Mouse (Mus musculus) myocyte (in vitro differentiated cells): Measurements from ENCODE around the gene Avpr2. TPM values are rescaled to one million over a fixed set of nuclear protein-coding genes. Genes with fewer than 3 reads are reported as not detected.

Experiments used
- H3K27me3 ChIP-seq: one replicate; pipeline ENCODE4 v1.6.1; 2011; ENCODE audit not compliant: control insufficient read depth, insufficient read depth, insufficient read length
- H3K36me3 ChIP-seq: one replicate; pipeline ENCODE4 v1.6.1; 2011; ENCODE audit not compliant: control insufficient read depth, insufficient read depth
- H3K4me2 ChIP-seq: one replicate; pipeline ENCODE4 v1.6.1; 2011; ENCODE audit warnings: low read depth, control low read depth
- H3K4me3 ChIP-seq: one replicate; pipeline ENCODE4 v1.5.1; 2011; ENCODE audit warnings: mild to moderate bottlenecking, control low read depth, moderate library complexity
- H3K79me2 ChIP-seq: one replicate; pipeline ENCODE4 v1.6.1; 2011; ENCODE audit not compliant: control insufficient read depth, insufficient read depth
- H3ac ChIP-seq: one replicate; pipeline ENCODE4 v1.6.1; 2011; ENCODE audit not compliant: control insufficient read depth, insufficient read length
- CEBPB ChIP-seq: IDR thresholded peaks from 2 replicates; pipeline ENCODE4 v1.6.1; 2011; ENCODE audit warnings: mild to moderate bottlenecking, moderate library complexity; ENCODE audit not compliant: poor library complexity, insufficient read depth, severe bottlenecking
- E2F4 ChIP-seq: IDR thresholded peaks from one replicate; pipeline ENCODE4 v1.6.1; 2011; ENCODE audit warnings: mild to moderate bottlenecking, control low read depth, moderate library complexity; ENCODE audit not compliant: insufficient read depth
- MAX ChIP-seq: IDR thresholded peaks from one replicate; pipeline ENCODE4 v1.6.1; 2011; ENCODE audit warnings: low read depth, mild to moderate bottlenecking, control low read depth
- MYOD1 ChIP-seq, 3 experiments: IDR thresholded peaks; one replicate each; pipeline ENCODE4 v1.6.1; 2011; ENCODE audit warnings: control low read depth in 2 of 3, low read depth in 2 of 3, mild to moderate bottlenecking in 2 of 3, moderate library complexity in 1 of 3; ENCODE audit not compliant: insufficient read length in 2 of 3, control insufficient read depth in 1 of 3
- MYOG ChIP-seq, 3 experiments: IDR thresholded peaks; one replicate each; pipeline ENCODE4 v1.6.1; 2011; ENCODE audit warnings: control low read depth in 2 of 3, low read depth in 2 of 3, mild to moderate bottlenecking in 2 of 3; ENCODE audit not compliant: insufficient read length in 2 of 3, control insufficient read depth in 1 of 3, insufficient read depth in 1 of 3
- POLR2A ChIP-seq: IDR thresholded peaks from one replicate; pipeline ENCODE4 v1.6.1; 2011; ENCODE audit warnings: low read depth, mild to moderate bottlenecking, control low read depth, moderate library complexity; ENCODE audit not compliant: insufficient read length
- POLR2AphosphoS2 ChIP-seq: IDR thresholded peaks from one replicate; pipeline ENCODE4 v1.6.1; 2011; ENCODE audit warnings: low read depth, control low read depth; ENCODE audit not compliant: insufficient read length
- REST ChIP-seq: IDR thresholded peaks from one replicate; pipeline ENCODE4 v1.6.1; 2011; ENCODE audit warnings: mild to moderate bottlenecking, control low read depth, moderate library complexity; ENCODE audit not compliant: insufficient read depth, insufficient read length
- SRF ChIP-seq: IDR thresholded peaks from one replicate; pipeline ENCODE4 v1.6.1; 2011; ENCODE audit warnings: low read depth; ENCODE audit not compliant: control insufficient read depth, insufficient read length
- TCF12 ChIP-seq: IDR thresholded peaks from one replicate; pipeline ENCODE4 v1.6.1; 2011; ENCODE audit warnings: mild to moderate bottlenecking, control low read depth; ENCODE audit not compliant: poor library complexity, insufficient read depth, severe bottlenecking
- TCF3 ChIP-seq: IDR thresholded peaks from one replicate; pipeline ENCODE4 v1.6.1; 2011; ENCODE audit warnings: low read depth, control low read depth; ENCODE audit not compliant: insufficient read length
- USF1 ChIP-seq: IDR thresholded peaks from one replicate; pipeline ENCODE4 v1.6.1; 2011; ENCODE audit warnings: low read depth, mild to moderate bottlenecking, control low read depth, moderate library complexity
- polyA plus RNA-seq: library from polyadenylated mRNA; unstranded; fragments of >200 nt; fragmentation: generic; extraction: Trizol; gene quantifications from one replicate; pipeline ENCODE4 v1.2.1, GENCODE M21; 2012; ENCODE audit warnings: missing spikeins

The Avpr2 gene
- polyA plus RNA-seq, 1 experiment = not detected

- H3K36me3 ChIP-seq = no peaks in the 10 kb centered on the region
- no peak within 1 kb of the TSS for H3K4me2 ChIP-seq
- TF ChIP-seq REST (no peak), TCF12 (no peak), USF1 (no peak), CEBPB (no peak), E2F4 (no peak), MYOG (IDR thresholded peaks at IDR 0.05; ENCODE audit: control insufficient read depth in 1 of 3, insufficient read depth in 1 of 3, insufficient read length in 2 of 3, low read depth in 2 of 3) (no peak), POLR2A (no peak), POLR2AphosphoS2 (no peak), MYOD1 (IDR thresholded peaks at IDR 0.05; ENCODE audit: control insufficient read depth in 1 of 3, insufficient read length in 2 of 3, low read depth in 2 of 3) (no peak)
- H3ac ChIP-seq = no peak within 1 kb of the TSS
- H3K27me3 ChIP-seq = peaks cover 26% of the 10 kb centered on the region
- H3K79me2 ChIP-seq = no peaks in the 10 kb centered on the region
- H3K4me3 ChIP-seq = no peak within 1 kb of the TSS
Measured at GRCm38 (mm10) chrX:73895719-73896118, 3.8 kb downstream of the Avpr2 start, which contains the start of gene L1cam. Gene L1cam (minus strand): TSS chrX:73896105.

- TF ChIP-seq USF1 = no peak
- no peak for TF ChIP-seq MYOD1 (IDR thresholded peaks at IDR 0.05; ENCODE audit: control insufficient read depth in 1 of 3, insufficient read length in 2 of 3, low read depth in 2 of 3)
- TF ChIP-seq E2F4 = no peak
- no peak for TF ChIP-seq REST
- no peak for TF ChIP-seq POLR2A
- no peak for TF ChIP-seq TCF12
- TF ChIP-seq POLR2AphosphoS2 = no peak
- TF ChIP-seq MAX = no peak
- no peak for TF ChIP-seq MYOG (IDR thresholded peaks at IDR 0.05; ENCODE audit: control insufficient read depth in 1 of 3, insufficient read depth in 1 of 3, insufficient read length in 2 of 3, low read depth in 2 of 3)
- no peak for TF ChIP-seq TCF3
- TF ChIP-seq SRF = no peak
- no peak for TF ChIP-seq CEBPB
- peaks cover 6% of the 10 kb centered on the region for H3K27me3 ChIP-seq
- no peaks in the 10 kb centered on the region for H3K36me3 ChIP-seq
- no peak overlapping the region for H3K4me3 ChIP-seq
- H3K4me2 ChIP-seq = no peak overlapping the region
- no peaks in the 10 kb centered on the region for H3K79me2 ChIP-seq
- no peak overlapping the region for H3ac ChIP-seq
Measured at GRCm38 (mm10) chrX:73897959-73898358, 6.1 kb downstream of the Avpr2 start.

GRCm38 (mm10) chrX:73910049-73910448, 18.1 kb downstream of the Avpr2 start:
- Histone ChIP-seq H3K4me2 (no peak overlapping the region), H3K79me2 (no peaks in the 10 kb centered on the region), H3K36me3 (no peaks in the 10 kb centered on the region), H3ac (no peak overlapping the region), H3K4me3 (no peak overlapping the region), H3K27me3 (no peaks in the 10 kb centered on the region)
- no peak for TF ChIP-seq MYOD1 (IDR thresholded peaks at IDR 0.05; ENCODE audit: control insufficient read depth in 1 of 3, insufficient read length in 2 of 3, low read depth in 2 of 3)
- TF ChIP-seq E2F4 = no peak
- TF ChIP-seq SRF = no peak
- TF ChIP-seq TCF12 = no peak
- no peak for TF ChIP-seq CEBPB
- TF ChIP-seq POLR2AphosphoS2 = no peak
- no peak for TF ChIP-seq MAX
- no peak for TF ChIP-seq REST
- no peak for TF ChIP-seq USF1
- TF ChIP-seq POLR2A = no peak
- TF ChIP-seq MYOG (IDR thresholded peaks at IDR 0.05; ENCODE audit: control insufficient read depth in 1 of 3, insufficient read depth in 1 of 3, insufficient read length in 2 of 3, low read depth in 2 of 3) = no peak
- TF ChIP-seq TCF3 = no peak

- no peak overlapping the region for H3K4me3 ChIP-seq
- H3K27me3 ChIP-seq = no peaks in the 10 kb centered on the region
- H3K79me2 ChIP-seq = no peaks in the 10 kb centered on the region
- H3K4me2 ChIP-seq = no peak overlapping the region
- H3ac ChIP-seq = no peak overlapping the region
- no peaks in the 10 kb centered on the region for H3K36me3 ChIP-seq
- no peak for TF ChIP-seq MYOD1 (IDR thresholded peaks at IDR 0.05; ENCODE audit: control insufficient read depth in 1 of 3, insufficient read length in 2 of 3, low read depth in 2 of 3)
- no peak for TF ChIP-seq REST
- no peak for TF ChIP-seq TCF12
- no peak for TF ChIP-seq TCF3
- TF ChIP-seq POLR2A = no peak
- TF ChIP-seq E2F4 = no peak
- no peak for TF ChIP-seq SRF
- no peak for TF ChIP-seq CEBPB
- no peak for TF ChIP-seq MYOG (IDR thresholded peaks at IDR 0.05; ENCODE audit: control insufficient read depth in 1 of 3, insufficient read depth in 1 of 3, insufficient read length in 2 of 3, low read depth in 2 of 3)
- TF ChIP-seq USF1 = no peak
- TF ChIP-seq POLR2AphosphoS2 = no peak
- no peak for TF ChIP-seq MAX
Measured at GRCm38 (mm10) chrX:73910451-73910850, 18.5 kb downstream of the Avpr2 start.

GRCm38 (mm10) chrX:73911156-73911555, 19.3 kb downstream of the Avpr2 start:
- Histone ChIP-seq H3K4me2 (no peak overlapping the region), H3K36me3 (no peaks in the 10 kb centered on the region), H3ac (no peak overlapping the region), H3K4me3 (no peak overlapping the region), H3K27me3 (no peaks in the 10 kb centered on the region), H3K79me2 (no peaks in the 10 kb centered on the region)
- TF ChIP-seq MYOD1 (IDR thresholded peaks at IDR 0.05; ENCODE audit: control insufficient read depth in 1 of 3, insufficient read length in 2 of 3, low read depth in 2 of 3) (no peak), POLR2AphosphoS2 (no peak), SRF (no peak), TCF12 (no peak), MYOG (IDR thresholded peaks at IDR 0.05; ENCODE audit: control insufficient read depth in 1 of 3, insufficient read depth in 1 of 3, insufficient read length in 2 of 3, low read depth in 2 of 3) (no peak)
